Mouse (Mus musculus) WW6 (cell line): Measurements from ENCODE around the gene Siah3.

Experiments used
- DNase-seq: peaks from one replicate; pipeline ENCODE4 v3.0.0-alpha.2; 2013; ENCODE audit warnings: low read depth, low spot score

Siah3 gene

GRCm38 (mm10) chr14:75463171-75463570 is 7.4 kb downstream of the Siah3 start:
- DNase-seq, result no peak

GRCm38 (mm10) chr14:75468941-75469340 is 13.2 kb downstream of the Siah3 start:
- no peak for DNase-seq

GRCm38 (mm10) chr14:75473061-75473930 is 17.5 kb downstream of the Siah3 start:
- DNase-seq, result no peak

- DNase-seq, result no peak
Measured at GRCm38 (mm10) chr14:75475887-75476286, 20.1 kb downstream of the Siah3 start.

GRCm38 (mm10) chr14:75482231-75483175 is 26.7 kb downstream of the Siah3 start:
- no peak for DNase-seq

- DNase-seq, result no peak
Measured at GRCm38 (mm10) chr14:75483176-75483546, 27.4 kb downstream of the Siah3 start.

- DNase-seq, result no peak
Measured at GRCm38 (mm10) chr14:75487932-75488331, 32.1 kb downstream of the Siah3 start.

- DNase-seq, result no peak
Measured at GRCm38 (mm10) chr14:75493555-75494194, 37.9 kb downstream of the Siah3 start.

- no peak for DNase-seq
Measured at GRCm38 (mm10) chr14:75494926-75495325, 39.1 kb downstream of the Siah3 start.

GRCm38 (mm10) chr14:75501501-75501990 is 45.8 kb downstream of the Siah3 start:
- DNase-seq, result no peak

GRCm38 (mm10) chr14:75502446-75502845 is 46.7 kb downstream of the Siah3 start:
- DNase-seq, result no peak

- DNase-seq, result no peak
Measured at GRCm38 (mm10) chr14:75504255-75504654, 48.5 kb downstream of the Siah3 start.

GRCm38 (mm10) chr14:75505126-75505840 is 49.5 kb downstream of the Siah3 start:
- peak; percentile 43 for DNase-seq

GRCm38 (mm10) chr14:75506246-75506645 is 50.5 kb downstream of the Siah3 start:
- DNase-seq, result no peak

GRCm38 (mm10) chr14:75510125-75510524 is 54.3 kb downstream of the Siah3 start:
- no peak for DNase-seq

GRCm38 (mm10) chr14:75512946-75513345 is 57.2 kb downstream of the Siah3 start:
- DNase-seq, result no peak

GRCm38 (mm10) chr14:75516161-75516560 is 60.4 kb downstream of the Siah3 start:
- no peak for DNase-seq

- no peak for DNase-seq
Measured at GRCm38 (mm10) chr14:75516917-75517595, 61.3 kb downstream of the Siah3 start.

GRCm38 (mm10) chr14:75518196-75518887 is 62.6 kb downstream of the Siah3 start:
- no peak for DNase-seq

GRCm38 (mm10) chr14:75518899-75519298 is 63.1 kb downstream of the Siah3 start:
- no peak for DNase-seq
